Mouse (Mus musculus) gonadal fat pad, adult 2 months (tissue): Measurements from ENCODE around the gene Cdh15. TPM values are rescaled to one million over a fixed set of nuclear protein-coding genes. Genes with fewer than 3 reads are reported as not detected.

Source experiments
- DNase-seq: peaks from one replicate; pipeline ENCODE4 v3.0.0-alpha.2; 2012; ENCODE audit warnings: low read depth
- polyA plus RNA-seq: library from polyadenylated mRNA; depleted of rRNA; stranded (reverse); fragments of >200 nt; gene quantifications from 2 replicates; pipeline ENCODE4 v1.2.3, GENCODE M21; 2012; rRNA removed

Gene Cdh15
- polyA plus RNA-seq, 1 experiment = not detected

DNA sequence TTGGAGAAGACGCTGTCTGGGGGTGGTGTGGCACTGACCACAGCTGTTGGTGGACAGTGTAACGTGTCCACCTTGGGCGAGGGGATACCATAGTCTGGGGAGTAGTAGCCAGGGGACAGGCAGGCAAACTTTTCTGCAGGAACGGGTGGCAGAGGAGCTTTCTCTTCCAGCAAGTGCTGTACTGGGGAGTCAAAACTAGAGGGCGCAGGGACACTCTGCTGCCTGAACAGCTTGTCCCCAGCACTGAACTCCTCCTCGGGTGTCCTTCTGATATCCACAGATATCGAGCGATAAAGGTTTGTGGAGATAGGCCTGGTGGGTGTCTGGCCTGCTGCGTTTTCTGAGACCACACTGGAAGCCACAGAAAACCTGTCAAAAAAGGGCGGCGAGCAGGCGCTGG is 43.7 kb downstream of the Cdh15 start:
- DNase-seq = no peak

DNA sequence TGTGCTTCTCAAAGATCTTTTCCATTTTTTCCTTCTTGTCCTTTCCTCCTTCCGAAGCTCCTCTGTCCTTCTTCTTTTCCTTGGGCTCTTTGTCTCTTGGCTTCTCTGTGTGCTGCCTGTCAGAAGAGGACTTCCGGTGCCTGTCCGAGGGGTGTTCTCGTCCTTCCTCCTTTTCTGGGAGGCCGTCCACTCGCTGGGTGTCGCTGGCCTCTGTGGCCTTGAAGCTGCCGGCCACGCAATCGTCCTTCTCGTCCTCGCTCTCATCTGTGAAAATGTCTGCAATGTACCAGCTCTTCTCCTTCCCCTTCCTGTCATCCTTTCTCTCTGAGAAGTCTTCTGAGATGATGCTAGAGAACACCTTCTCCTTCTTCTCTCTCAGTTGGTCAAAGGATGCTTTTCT is 45.7 kb downstream of the Cdh15 start:
- DNase-seq = no peak

DNA sequence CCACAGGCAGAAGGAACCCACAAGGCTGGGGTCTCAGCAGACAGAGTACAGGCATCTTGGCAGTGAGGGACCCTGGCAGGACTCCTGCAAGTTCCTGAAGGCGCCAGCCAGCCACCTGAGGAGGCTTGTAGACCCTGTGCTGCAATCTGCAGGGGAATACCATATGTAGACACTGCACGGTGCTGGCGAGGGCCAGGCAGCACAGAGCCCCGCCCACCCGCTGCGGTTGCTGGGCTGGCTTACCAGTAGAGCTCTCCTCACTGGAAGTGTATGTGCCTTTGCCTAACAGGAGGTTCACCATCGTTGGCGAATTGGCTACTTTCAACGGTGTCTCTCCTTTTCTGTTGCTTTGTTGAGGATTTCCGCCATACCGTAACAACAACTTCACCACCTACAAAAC is 48.6 kb downstream of the Cdh15 start:
- no peak for DNase-seq

DNA sequence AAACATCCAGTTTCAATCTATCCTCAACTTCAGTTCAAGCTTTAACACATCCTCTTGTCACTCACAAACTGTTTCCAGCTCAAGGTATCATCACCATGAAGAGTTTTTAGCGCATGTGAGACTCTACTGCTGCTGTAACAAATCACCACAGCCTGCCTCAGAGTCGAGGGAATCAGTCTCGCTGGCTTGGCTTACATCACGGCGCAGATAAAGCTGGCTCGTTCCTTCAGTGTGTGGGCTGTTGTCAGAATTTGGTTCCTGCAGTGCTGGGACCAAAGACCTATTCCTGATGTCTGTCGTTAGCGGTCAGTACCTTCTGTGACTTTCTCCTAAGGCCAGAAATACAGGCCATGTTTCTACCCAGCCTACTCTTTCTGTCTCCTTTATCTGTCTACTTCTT is 49.4 kb downstream of the Cdh15 start:
- no peak for DNase-seq

DNA sequence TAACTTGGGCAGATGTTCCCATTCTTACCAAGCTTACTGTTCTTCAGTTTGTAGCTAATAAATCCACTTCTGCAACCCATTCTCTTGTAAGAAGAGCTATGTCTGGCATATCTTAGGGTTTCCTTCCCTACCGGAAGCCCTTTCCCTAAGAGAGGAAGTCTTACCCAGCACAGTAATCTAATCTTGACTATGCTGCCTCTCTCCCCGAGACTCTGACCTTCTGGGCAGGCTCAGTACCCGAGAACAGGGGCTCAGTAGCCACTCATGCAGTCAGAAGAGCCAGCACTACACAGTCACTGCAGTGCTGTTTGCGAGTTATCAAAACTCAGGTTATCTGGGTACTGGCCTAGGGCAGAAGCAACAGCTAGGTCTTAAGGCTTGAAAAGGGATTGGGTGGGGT is 50.3 kb downstream of the Cdh15 start:
- no peak for DNase-seq

DNA sequence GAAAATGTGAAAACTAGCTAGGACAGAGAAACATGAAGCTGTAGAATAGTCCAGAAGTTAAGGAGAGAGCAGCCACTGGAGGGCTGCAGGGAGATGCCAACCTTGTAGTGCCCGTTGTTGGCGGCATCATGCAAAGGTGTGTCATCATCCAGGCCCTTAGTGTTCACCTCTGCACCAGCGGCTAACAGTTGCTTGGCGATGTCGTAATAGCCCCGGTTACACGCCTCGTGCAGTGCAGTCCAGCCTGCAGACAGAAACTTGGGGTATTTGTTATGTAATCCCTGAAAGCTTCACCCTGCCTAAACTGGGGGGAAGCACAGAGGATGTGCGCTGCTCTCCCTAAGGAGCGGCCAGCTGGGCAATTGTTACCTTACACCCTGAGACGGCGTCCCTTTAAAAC is 50.7 kb downstream of the Cdh15 start:
- no peak for DNase-seq

DNA sequence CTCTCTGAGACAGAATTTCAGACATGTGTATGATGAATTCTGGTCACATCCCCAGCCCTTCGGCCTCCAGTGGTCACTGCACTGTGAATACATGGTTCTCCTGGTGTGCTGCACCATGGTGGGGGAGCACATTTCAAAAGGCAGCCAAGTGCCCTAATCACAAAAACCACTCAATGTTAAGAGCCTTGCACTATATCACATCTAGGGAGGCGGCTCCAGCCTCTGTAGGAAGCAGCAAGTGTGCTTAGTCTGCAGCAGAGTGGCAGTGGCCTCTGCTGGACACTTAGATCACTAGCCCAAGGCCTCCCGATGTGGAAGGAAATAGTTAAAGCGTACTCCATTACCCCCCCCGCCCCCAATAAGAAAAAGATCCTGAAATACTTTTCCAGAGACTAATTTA is 51.3 kb downstream of the Cdh15 start:
- DNase-seq = no peak

DNA sequence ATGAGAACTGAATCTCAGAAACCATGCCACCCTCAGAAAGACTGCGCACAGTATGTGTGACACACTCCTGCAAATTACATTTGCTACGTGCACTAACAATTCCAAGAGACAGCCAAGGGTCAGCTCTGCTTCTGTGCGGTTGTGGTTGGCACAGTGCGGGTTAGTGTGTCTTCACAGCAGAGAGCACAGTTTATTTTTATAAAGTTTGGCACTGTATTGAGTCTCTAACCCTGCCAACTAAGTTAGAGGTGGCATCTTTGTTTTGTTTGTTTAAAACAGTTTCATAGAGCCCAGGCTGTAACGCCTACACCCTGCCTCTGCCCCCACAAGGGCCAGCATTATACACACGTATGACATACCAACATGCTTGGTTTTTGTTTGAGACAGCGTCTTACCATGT is 53.7 kb downstream of the Cdh15 start:
- DNase-seq = no peak

DNA sequence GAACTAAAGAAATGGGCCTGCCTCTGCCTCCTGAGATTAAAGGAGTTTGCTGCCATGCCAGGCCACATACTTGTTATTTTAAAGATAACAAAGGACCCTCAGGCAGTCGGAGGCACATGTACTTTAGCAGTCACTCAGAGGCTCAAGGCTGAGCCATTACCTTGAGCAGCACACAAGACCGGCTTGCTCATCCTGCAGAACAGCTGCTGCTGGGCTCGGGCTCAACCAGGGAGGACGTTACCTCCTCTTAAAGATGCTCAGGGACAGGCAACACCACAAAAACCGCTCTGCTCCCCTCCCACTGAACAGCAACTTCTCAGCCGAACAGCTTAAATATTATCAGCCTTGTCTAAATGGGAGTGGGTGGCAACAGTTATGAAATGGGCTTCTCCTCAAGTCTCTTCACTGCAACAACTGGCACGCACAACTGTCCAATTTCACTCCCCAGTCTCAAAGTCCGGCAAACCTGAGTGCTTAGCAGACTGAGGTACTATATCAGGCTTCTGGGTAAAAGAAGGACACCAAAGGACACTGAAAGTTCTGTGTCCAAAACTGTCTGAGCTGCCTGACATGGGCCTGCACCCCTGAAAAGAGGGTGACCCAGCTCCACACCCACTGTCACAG is 54.2 kb downstream of the Cdh15 start:
- no peak for DNase-seq

DNA sequence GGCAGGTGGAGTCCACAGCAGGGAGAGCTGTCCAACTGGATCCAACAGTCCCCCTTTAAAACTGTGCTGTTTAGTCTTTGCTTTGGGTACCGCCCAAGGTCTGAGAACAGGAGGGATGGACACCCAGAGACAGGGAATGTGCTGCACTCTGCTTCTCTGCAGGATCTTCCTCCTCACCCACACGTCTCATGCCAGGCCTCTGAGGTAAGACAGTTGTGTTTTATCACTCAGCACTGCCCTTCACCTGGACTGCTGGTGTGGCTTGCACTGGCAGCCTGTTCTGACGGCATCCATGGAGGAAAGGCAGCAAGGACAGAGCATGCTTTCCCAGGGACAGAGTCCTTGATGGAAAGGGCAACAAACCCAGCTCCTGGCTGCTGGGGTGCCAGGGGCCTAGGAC is 54.8 kb downstream of the Cdh15 start:
- no peak for DNase-seq

DNA sequence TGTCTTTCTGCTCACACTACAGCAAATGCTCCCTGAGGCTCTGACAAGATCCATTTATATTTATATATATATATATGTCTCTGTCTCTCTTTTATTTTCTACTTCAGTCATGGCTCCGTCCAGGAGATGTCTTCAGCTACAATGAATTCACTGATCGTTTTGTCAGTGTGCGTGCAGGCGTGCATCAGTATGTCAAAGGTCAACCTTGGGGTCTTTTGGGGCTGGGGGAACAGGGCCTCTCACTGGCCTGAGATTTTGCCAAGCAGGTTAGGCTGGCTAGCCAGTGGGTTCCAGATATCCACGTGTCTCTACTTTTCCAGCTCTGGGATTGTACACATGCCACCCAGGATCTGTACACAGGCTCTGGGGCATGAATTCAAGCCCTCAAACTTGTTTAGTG is 55.2 kb downstream of the Cdh15 start:
- no peak for DNase-seq

DNA sequence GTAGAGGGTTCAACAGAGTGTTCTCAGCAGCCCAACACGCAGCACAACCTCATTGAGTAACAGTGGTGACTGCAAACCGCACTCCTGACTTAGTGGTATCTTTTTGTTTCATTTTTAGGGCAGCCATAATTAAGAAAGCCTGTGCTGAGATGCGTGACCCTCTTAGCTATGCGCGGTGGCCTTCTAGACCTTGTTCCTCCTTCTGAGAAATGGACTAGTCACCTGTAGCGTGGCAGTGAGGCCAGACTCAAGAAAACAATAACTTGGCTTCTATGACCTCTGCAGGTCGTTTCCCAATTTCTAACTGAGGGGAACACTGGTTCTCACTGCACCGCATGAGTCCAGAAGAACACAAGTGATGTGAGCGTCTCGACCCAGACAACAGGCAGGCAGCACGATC is 56.7 kb downstream of the Cdh15 start:
- DNase-seq = no peak

DNA sequence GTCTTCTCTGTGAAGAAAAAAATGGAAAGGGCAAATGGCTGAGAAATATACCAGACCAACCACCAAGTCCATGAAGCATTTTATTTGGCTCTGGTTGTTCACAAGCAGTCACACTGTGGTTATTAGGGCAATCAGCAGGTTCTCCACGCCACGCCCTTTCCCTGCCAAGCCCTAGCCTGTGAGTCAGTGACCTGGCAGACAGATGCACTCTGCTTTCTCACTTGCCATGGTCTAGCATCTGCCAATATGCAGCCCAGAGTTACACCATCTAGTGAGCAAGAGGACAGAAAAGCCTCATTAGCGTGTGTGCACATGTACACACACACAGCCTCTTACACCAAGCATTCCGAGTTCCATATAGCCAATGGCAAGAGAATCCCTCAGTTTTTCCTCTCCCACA is 57.6 kb downstream of the Cdh15 start:
- DNase-seq = peak; percentile 95

DNA sequence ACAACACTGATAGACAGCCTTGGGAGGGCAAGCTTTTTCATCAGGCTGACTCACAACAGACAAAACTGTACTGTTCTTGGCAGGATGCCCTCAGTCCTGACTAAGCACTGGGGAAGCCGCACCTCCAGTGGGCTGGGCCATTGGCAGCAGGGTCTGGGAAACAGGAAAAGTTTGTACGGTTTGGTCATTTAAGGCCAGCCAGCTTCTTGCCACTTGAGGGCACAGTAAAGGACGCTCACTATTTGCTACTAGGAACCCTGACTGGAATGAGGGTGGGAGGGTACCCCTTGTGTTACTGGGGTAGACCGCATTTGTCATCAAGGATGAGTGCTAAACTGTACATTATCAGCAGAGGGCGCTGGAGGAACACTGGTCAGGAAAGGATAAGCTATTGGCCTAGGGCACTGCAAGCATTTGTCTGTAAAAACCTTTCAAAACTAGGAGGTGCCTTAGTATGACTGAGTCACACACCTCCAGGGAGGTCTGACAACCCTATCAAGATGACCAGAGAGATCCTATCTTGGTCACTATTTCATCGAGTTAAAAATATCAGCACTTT is 58.8 kb downstream of the Cdh15 start:
- DNase-seq = peak; percentile 64

DNA sequence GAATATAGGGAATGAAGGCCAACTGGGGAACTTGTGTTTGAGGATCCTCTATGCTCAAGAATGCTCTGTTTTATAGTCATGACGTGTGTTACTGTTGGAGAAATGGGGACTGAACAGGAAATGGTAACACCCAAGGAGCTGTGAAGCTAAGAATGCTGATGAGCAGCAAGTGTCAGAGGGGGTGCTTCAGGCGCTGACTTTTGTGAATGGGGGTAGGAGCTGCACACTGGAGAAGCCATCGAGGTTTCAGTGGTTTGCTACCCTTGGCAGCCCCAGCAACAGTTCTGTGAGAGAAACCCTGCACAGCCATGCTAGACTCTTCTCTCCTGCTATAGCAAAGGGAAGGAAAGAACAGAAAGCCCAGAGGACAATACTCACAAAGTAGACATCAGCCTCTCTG is 64.4 kb downstream of the Cdh15 start:
- no peak for DNase-seq

DNA sequence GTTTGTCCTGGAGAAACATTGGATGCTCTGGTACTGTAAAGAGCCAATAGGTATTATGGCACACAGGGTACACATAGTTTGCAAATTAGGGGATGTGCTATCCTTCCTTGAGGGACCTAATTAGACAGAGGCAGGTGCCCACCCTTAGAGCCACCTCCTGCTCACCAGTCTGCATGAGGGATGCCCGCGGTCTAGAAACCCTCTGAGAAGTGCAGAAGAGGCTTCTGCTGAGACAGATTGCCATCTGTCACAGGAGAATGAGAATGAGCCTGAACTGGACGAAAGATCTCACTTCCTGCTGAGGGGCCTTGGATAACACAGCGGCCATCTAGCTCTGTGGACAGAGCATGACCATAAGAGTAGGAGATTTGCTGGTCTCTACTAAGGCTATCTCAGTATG is 65.1 kb downstream of the Cdh15 start:
- DNase-seq = no peak

DNA sequence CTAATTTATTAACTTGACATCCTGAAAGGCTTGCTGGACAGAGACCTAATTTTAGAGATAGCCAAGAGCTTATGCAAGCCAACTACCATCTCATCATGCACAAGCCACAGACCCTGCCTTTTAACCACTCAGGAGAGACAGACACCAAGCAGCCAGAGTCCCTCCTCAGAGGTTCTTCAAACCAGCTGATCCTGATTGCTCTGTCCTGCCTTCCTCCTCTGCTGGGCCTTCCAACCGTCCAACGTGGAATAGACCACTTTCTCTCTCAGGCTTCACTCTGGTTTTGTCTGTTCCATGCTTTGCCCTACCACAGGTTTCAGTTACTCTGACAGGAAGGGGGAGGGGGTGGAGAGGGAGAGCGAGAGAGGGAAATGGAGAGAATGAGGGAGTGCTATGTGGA is 69.0 kb downstream of the Cdh15 start:
- DNase-seq = no peak

Other genes starting within 250 kb of the Cdh15 start
- gene Galns, start 236.5 kb upstream of the Cdh15 start, polyA plus RNA-seq = 21.4 and 23.8 TPM in 2 replicates
- gene Trappc2l, start 236.3 kb upstream of the Cdh15 start, polyA plus RNA-seq = 109 and 121 TPM in 2 replicates
- not detected in 2 replicates for gene Pabpn1l, start 225.2 kb upstream of the Cdh15 start, polyA plus RNA-seq
- 3.9 and 6.1 TPM in 2 replicates for gene Cbfa2t3, start 148.9 kb upstream of the Cdh15 start, polyA plus RNA-seq
- 23.1 and 23.2 TPM in 2 replicates for gene Acsf3, start 72.5 kb upstream of the Cdh15 start, polyA plus RNA-seq
- 48.7 and 53.0 TPM in 2 replicates for gene Ankrd11, start 194.3 kb downstream of the Cdh15 start, polyA plus RNA-seq
- gene Spg7, start 215.0 kb downstream of the Cdh15 start, polyA plus RNA-seq = 113 and 128 TPM in 2 replicates